Mouse (Mus musculus): ENCODE measurements around the gene Pcnx3. TPM values are rescaled to one million over a fixed set of nuclear protein-coding genes. Genes with fewer than 3 reads are reported as not detected.

Gene Pcnx3
- polyA plus RNA-seq, 1 experiment from 2014 or later = 9.7 TPM

DNA sequence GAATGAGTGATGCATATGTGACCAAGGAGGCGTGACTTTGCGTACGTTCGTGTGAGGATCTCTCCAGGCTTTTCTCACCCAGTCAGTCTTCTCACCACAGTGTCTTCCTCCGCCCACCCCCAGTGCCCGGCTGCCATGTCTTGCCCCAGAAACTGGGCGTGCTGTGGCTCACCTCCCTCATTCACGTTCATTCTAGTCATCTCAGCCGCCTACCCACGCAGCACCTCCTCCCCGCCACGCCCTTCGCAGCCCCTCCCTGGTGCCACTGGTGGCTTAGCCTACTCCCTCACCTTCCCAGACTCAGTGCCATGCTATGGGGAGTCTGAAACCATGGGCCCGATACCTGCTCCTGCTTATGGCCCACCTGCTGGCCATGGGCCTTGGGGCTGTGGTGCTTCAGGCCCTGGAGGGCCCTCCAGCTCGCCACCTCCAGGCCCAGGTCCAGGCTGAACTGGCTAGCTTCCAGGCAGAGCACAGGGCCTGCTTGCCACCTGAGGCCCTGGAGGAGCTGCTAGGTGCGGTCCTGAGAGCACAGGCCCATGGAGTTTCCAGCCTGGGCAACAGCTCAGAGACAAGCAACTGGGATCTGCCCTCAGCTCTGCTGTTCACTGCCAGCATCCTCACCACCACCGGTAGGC, 15.6 kb upstream of the Pcnx3 start, which contains the start of gene Kcnk7:
Gene Kcnk7, plus strand, starts transcription at position 205 of the 638 bp plus-strand sequence.
- Histone ChIP-seq H3K27ac (ENCODE audit: low read length) (peak within 1 kb of the TSS; percentile 88), H3K27me3 (ENCODE audit: control insufficient read depth, insufficient read depth, low read depth, low read length) (no peaks in the 10 kb centered on the region), H3K4me3 (ENCODE audit: low read depth, low read length) (peak within 1 kb of the TSS; percentile 32), H3K9me3 (replicated peaks; ENCODE audit: control insufficient read depth, low read length) (no peaks in the 10 kb centered on the region), H3K4me1 (ENCODE audit: control insufficient read depth, low read depth, low read length) (peaks cover 28% of the 10 kb centered on the region), H3K36me3 (ENCODE audit: control insufficient read depth, insufficient read depth) (peaks cover 63% of the 10 kb centered on the region), H3K4me2 (ENCODE audit: low read depth, low read length) (peak within 1 kb of the TSS; percentile 58), H3K9ac (ENCODE audit: low read depth, low read length) (peak within 1 kb of the TSS; percentile 54)
- peak; percentile 68 for ATAC-seq (ENCODE audit: low read depth)
- 49% methylated on average over 17 of the region's 17 CpGs for WGBS (ENCODE audit: insufficient replicate concordance)

DNA sequence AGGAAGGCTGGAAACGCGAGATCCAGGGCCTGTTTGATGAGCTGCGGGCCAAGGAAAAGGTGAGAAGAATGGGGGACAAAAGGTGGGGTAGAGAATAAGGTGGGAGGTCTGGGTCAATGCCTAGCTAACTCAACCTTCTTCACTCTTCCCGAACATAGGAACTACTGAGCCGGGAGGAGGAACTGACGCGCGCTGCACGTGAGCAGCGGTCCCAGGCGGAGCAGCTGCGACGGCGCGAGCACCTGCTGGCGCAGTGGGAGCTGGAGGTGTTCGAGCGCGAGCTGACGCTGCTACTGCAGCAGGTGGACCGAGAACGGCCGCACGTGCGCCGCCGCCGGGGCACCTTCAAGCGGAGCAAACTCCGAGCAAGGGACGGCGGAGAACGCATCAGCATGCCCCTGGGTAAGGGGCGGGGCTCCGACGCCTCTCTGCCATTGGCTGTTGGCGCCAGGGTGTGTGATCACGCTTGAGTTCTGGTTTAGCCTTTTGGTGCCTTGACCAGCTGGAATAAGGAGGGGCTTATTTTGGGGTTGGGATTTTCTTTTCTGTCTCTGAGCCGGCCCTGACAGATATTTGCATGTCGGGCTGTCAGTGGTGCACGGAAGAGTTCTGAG, 7.2 kb upstream of the Pcnx3 start:
- no peaks in the 10 kb centered on the region for H3K9me3 ChIP-seq (replicated peaks; ENCODE audit: control insufficient read depth, low read length)
- no peaks in the 10 kb centered on the region for H3K27me3 ChIP-seq (ENCODE audit: control insufficient read depth, insufficient read depth, low read depth, low read length)
- no peak for ATAC-seq (ENCODE audit: low read depth)
- H3K4me3 ChIP-seq (ENCODE audit: low read depth, low read length) = no peak overlapping the region
- no peak overlapping the region for H3K4me2 ChIP-seq (ENCODE audit: low read depth, low read length)
- H3K36me3 ChIP-seq (ENCODE audit: control insufficient read depth, insufficient read depth) = peaks cover 53% of the 10 kb centered on the region
- WGBS (ENCODE audit: insufficient replicate concordance) = 79% methylated on average over 41 of the region's 41 CpGs
- no peak overlapping the region for H3K27ac ChIP-seq (ENCODE audit: low read length)
- no peak overlapping the region for H3K9ac ChIP-seq (ENCODE audit: low read depth, low read length)
- peaks cover 28% of the 10 kb centered on the region for H3K4me1 ChIP-seq (ENCODE audit: control insufficient read depth, low read depth, low read length)

DNA sequence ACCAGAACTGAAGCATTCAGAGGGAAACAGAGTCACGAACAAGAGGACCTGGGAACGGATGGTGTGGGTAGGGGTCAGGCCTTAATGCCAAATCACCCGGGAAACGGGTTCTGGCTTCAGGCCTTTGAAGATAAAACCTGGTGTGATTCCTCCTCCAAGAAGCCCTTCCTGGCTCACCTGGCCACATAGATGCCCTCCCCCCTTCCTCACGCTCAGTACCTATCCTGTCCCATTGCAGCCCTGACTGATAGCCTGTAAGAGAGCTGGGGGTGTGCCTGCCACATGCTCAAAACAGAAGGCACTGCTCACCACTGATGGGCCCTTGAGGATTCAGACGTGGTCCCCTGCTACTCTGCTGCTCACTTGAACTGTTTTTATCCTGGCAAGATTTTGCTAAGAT, 5.1 kb upstream of the Pcnx3 start:
- Histone ChIP-seq H3K9ac (ENCODE audit: low read depth, low read length) (no peak overlapping the region), H3K27ac (ENCODE audit: low read length) (no peak overlapping the region), H3K4me1 (ENCODE audit: control insufficient read depth, low read depth, low read length) (peaks cover 40% of the 10 kb centered on the region), H3K4me2 (ENCODE audit: low read depth, low read length) (no peak overlapping the region), H3K4me3 (ENCODE audit: low read depth, low read length) (no peak overlapping the region), H3K36me3 (ENCODE audit: control insufficient read depth, insufficient read depth) (peaks cover 38% of the 10 kb centered on the region), H3K9me3 (replicated peaks; ENCODE audit: control insufficient read depth, low read length) (no peaks in the 10 kb centered on the region), H3K27me3 (ENCODE audit: control insufficient read depth, insufficient read depth, low read depth, low read length) (no peaks in the 10 kb centered on the region)
- no peak for ATAC-seq (ENCODE audit: low read depth)
- WGBS (ENCODE audit: insufficient replicate concordance) = 81% methylated on average over 6 of the region's 6 CpGs

DNA sequence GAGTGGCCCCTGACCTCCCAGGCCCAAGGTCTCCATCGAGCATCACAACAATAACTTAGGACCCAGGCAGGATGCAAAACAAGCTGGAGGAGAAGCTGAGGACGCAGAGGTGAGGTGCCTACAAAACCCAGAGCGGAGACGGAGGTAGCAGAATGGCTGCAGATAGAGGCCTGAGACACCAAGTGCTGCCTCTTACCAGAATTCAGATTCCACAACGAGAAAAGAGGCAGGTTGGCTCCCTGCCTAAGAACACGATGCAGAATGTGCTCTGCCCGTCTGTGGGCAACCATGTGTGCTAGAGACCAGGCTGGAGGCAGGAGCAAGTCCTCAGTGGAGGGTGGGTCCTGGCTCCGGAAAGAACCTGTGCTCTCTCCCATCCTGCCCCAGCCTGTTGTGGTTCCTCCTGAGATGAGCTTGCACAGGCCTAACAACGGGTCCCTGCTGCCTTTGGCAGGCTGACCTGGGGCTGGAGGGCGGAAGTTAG, 4.2 kb upstream of the Pcnx3 start:
- H3K9ac ChIP-seq (ENCODE audit: low read depth, low read length) = peak overlapping the region; percentile 99
- peak overlapping the region; percentile 95 for H3K4me3 ChIP-seq (ENCODE audit: low read depth, low read length)
- no peak for ATAC-seq (ENCODE audit: low read depth)
- H3K9me3 ChIP-seq (replicated peaks; ENCODE audit: control insufficient read depth, low read length) = no peaks in the 10 kb centered on the region
- H3K27me3 ChIP-seq (ENCODE audit: control insufficient read depth, insufficient read depth, low read depth, low read length) = no peaks in the 10 kb centered on the region
- H3K27ac ChIP-seq (ENCODE audit: low read length) = peak overlapping the region; percentile 76
- H3K4me1 ChIP-seq (ENCODE audit: control insufficient read depth, low read depth, low read length) = peaks cover 42% of the 10 kb centered on the region
- WGBS (ENCODE audit: insufficient replicate concordance) = 54% methylated on average over 10 of the region's 10 CpGs
- peaks cover 30% of the 10 kb centered on the region for H3K36me3 ChIP-seq (ENCODE audit: control insufficient read depth, insufficient read depth)
- peak overlapping the region; percentile 100 for H3K4me2 ChIP-seq (ENCODE audit: low read depth, low read length)

DNA sequence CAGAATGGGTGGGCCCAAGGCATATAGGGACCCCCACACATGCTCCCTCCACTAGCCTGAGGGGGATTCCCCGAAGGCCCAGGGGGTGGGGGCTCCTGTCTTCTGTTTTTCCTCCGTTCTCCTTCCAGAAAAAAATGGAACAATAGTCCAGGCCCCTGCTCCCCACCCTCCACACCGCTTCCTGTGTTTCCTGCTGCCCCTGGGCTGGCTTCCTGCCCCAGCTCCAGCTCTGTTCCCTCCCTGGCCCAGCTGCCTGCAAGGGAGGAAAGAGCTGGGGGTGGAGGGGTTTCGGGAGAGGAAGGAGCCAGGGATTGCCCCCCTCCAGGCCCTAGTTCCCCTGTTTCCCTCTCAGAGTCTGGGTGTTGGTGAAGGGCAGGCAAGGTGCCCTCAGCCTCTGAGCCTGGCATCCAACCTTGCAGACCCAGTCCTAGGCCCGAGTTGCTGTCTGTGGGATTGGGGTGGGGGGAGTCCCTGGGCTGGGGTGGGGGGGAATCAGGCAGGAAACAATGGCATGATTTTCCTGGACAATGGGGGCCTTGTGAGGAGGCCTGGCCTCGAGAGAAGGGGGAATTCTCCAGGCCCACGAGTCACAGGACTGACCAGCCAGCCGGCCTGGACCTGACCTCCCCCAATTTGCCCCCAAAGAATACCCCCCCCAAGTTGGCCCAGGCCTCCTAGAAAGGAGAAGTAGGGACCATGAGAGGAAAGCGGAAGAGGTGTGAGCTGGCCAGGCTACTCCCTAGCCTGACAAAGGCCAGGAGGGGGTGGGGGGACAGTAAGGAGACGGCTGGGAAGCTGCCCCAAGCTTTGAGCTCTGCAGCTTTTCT, 3.6 kb upstream of the Pcnx3 start:
- Histone ChIP-seq H3K9me3 (replicated peaks; ENCODE audit: control insufficient read depth, low read length) (no peaks in the 10 kb centered on the region), H3K27ac (ENCODE audit: low read length) (peak overlapping the region; percentile 76), H3K36me3 (ENCODE audit: control insufficient read depth, insufficient read depth) (peaks cover 23% of the 10 kb centered on the region), H3K4me3 (ENCODE audit: low read depth, low read length) (peak overlapping the region; percentile 95), H3K27me3 (ENCODE audit: control insufficient read depth, insufficient read depth, low read depth, low read length) (no peaks in the 10 kb centered on the region), H3K4me2 (ENCODE audit: low read depth, low read length) (peak overlapping the region; percentile 100), H3K9ac (ENCODE audit: low read depth, low read length) (peak overlapping the region; percentile 99), H3K4me1 (ENCODE audit: control insufficient read depth, low read depth, low read length) (peaks cover 48% of the 10 kb centered on the region)
- no peak for ATAC-seq (ENCODE audit: low read depth)
- WGBS (ENCODE audit: insufficient replicate concordance) = 45% methylated on average over 10 of the region's 10 CpGs

DNA sequence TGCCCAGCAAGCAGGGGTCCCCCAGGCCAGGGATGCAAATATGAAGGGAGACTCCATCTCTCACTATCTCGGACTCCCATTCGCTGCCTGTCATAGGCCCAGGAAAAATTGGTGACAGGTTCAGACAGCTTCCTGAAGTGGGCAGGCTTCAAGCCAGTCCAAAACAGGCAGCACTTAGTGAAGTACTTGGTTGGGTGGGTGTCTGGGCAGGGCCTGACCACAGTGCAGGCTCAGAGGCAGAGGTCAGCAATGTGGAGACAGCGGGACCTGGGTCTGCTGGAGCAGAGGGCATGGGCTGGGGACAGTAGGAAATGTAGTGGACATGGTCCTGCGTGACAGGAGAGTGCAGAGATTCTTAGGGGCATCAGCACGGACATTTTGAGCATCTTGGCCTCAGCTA, 2.9 kb upstream of the Pcnx3 start:
- Histone ChIP-seq H3K9me3 (replicated peaks; ENCODE audit: control insufficient read depth, low read length) (no peaks in the 10 kb centered on the region), H3K4me1 (ENCODE audit: control insufficient read depth, low read depth, low read length) (peaks cover 53% of the 10 kb centered on the region), H3K4me2 (ENCODE audit: low read depth, low read length) (peak overlapping the region; percentile 100), H3K27me3 (ENCODE audit: control insufficient read depth, insufficient read depth, low read depth, low read length) (no peaks in the 10 kb centered on the region), H3K36me3 (ENCODE audit: control insufficient read depth, insufficient read depth) (peaks cover 18% of the 10 kb centered on the region), H3K9ac (ENCODE audit: low read depth, low read length) (peak overlapping the region; percentile 99), H3K27ac (ENCODE audit: low read length) (peak overlapping the region; percentile 76), H3K4me3 (ENCODE audit: low read depth, low read length) (peak overlapping the region; percentile 95)
- 58% methylated on average over 5 of the region's 5 CpGs for WGBS (ENCODE audit: insufficient replicate concordance)
- ATAC-seq (ENCODE audit: low read depth) = no peak

DNA sequence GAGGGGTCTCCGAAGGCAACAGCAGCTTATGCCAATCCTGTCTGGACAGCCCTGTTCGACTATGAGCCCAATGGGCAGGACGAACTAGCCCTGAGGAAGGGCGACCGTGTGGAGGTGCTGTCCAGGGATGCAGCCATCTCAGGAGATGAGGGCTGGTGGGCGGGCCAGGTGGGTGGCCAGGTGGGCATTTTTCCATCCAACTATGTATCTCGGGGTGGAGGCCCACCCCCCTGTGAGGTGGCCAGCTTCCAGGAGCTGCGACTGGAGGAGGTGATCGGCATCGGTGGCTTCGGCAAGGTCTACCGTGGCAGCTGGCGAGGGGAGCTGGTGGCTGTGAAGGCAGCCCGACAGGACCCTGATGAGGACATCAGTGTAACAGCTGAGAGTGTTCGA, 1.6 kb upstream of the Pcnx3 start:
- Histone ChIP-seq H3K4me1 (ENCODE audit: control insufficient read depth, low read depth, low read length) (peaks cover 64% of the 10 kb centered on the region), H3K27me3 (ENCODE audit: control insufficient read depth, insufficient read depth, low read depth, low read length) (no peaks in the 10 kb centered on the region), H3K27ac (ENCODE audit: low read length) (peak overlapping the region; percentile 97), H3K36me3 (ENCODE audit: control insufficient read depth, insufficient read depth) (peaks cover 16% of the 10 kb centered on the region), H3K4me3 (ENCODE audit: low read depth, low read length) (peak overlapping the region; percentile 95), H3K9me3 (replicated peaks; ENCODE audit: control insufficient read depth, low read length) (no peaks in the 10 kb centered on the region), H3K4me2 (ENCODE audit: low read depth, low read length) (peak overlapping the region; percentile 100), H3K9ac (ENCODE audit: low read depth, low read length) (peak overlapping the region; percentile 99)
- ATAC-seq (ENCODE audit: low read depth) = no peak
- 45% methylated on average over 15 of the region's 15 CpGs for WGBS (ENCODE audit: insufficient replicate concordance)

DNA sequence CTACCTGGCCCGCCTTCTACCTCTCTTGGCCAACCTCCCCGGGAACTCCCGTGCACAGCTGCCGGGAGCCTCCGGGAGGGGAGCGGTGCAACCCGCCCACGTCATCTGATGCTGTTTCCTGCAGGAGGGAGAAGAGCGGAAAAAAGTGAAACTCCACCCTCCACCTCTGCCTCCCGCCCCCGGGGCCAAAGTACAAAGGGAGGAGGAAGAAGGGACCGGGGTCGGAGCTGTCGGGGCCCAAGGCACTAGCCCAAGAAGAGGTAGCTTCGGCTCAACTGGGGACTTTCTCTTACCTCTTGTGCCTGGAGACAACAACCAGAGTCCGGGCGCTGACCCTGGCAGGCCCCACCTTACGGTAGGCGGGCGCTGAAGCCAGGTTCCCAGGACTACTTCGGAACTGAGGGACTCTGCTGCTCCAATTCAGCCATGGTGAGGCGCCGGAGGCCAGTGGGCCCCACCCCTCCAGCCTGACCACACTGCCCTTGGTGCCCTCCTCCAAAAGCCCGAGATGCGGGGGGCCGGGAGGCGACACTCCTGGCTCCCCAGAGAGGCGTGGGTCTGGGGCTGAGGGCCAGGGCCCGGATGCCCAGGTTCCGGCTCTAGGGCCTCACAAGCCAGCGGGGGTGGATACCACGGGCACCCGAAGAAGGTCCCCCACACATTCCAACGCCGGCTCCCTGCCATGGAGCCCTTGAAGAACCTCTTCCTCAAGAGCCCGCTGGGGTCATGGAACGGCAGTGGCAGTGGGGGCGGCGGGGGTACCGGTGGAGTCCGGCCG, 1.0 kb upstream of the Pcnx3 start:
- peaks cover 64% of the 10 kb centered on the region for H3K4me1 ChIP-seq (ENCODE audit: control insufficient read depth, low read depth, low read length)
- peak; percentile 72 for ATAC-seq (ENCODE audit: low read depth)

More for the DNA sequence above, 1.0 kb upstream of the Pcnx3 start:
- no peaks in the 10 kb centered on the region for H3K9me3 ChIP-seq (replicated peaks; ENCODE audit: control insufficient read depth, low read length)
- peak overlapping the region; percentile 97 for H3K27ac ChIP-seq (ENCODE audit: low read length)
- H3K9ac ChIP-seq (ENCODE audit: low read depth, low read length) = peak overlapping the region; percentile 99
- peak overlapping the region; percentile 100 for H3K4me2 ChIP-seq (ENCODE audit: low read depth, low read length)
- 3% methylated on average over 42 of the region's 42 CpGs for WGBS (ENCODE audit: insufficient replicate concordance)
- peaks cover 16% of the 10 kb centered on the region for H3K36me3 ChIP-seq (ENCODE audit: control insufficient read depth, insufficient read depth)
- H3K27me3 ChIP-seq (ENCODE audit: control insufficient read depth, insufficient read depth, low read depth, low read length) = no peaks in the 10 kb centered on the region
- peak overlapping the region; percentile 95 for H3K4me3 ChIP-seq (ENCODE audit: low read depth, low read length)

All from liver, embryonic 16.5 days (tissue).